Mouse (Mus musculus) lung, postnatal 0 days (tissue): ENCODE measurements around the gene Prkch. TPM values are rescaled to one million over a fixed set of nuclear protein-coding genes. Genes with fewer than 3 reads are reported as not detected.
A peak's percentile ranks its signal among the peaks of the same experiment; 100 is the strongest.

Experiments used
- ATAC-seq: fragments of 200-750 bp; cut with Nextera tagmentation; 2 replicates; pipeline ENCODE4 v1.8.0; 2017; ENCODE audit warnings: moderate library complexity
- DNase-seq: peaks from one replicate; pipeline ENCODE4 v3.0.0-alpha.2; 2016; ENCODE audit warnings: low spot score
- H3K27ac ChIP-seq: fragments of 300-500 bp; sonication (generic); 2 replicates; pipeline ENCODE4 v1.5.1; 2014; ENCODE audit warnings: antibody characterized with exemption, mild to moderate bottlenecking, low read length, mixed read lengths
- H3K27me3 ChIP-seq: fragments of 300-500 bp; sonication (generic); replicated peaks from 2 replicates; pipeline ENCODE4 v1.6.1; 2014; ENCODE audit warnings: low read length, mixed read lengths; ENCODE audit not compliant: insufficient read depth
- H3K36me3 ChIP-seq: fragments of 300-500 bp; sonication (generic); 2 replicates; pipeline ENCODE4 v1.6.1; 2014; ENCODE audit warnings: low read length, mixed read lengths; ENCODE audit not compliant: insufficient read depth
- H3K4me1 ChIP-seq: fragments of 300-500 bp; sonication (generic); 2 replicates; pipeline ENCODE4 v1.6.1; 2014; ENCODE audit warnings: antibody characterized with exemption, low read depth, low read length, mixed read lengths; ENCODE audit not compliant: insufficient read depth
- H3K4me2 ChIP-seq: fragments of 300-500 bp; sonication (generic); replicated peaks from 2 replicates; pipeline ENCODE4 v1.6.1; 2014; ENCODE audit warnings: low read depth, mild to moderate bottlenecking, low read length, moderate library complexity, mixed read lengths
- H3K4me3 ChIP-seq: fragments of 300-500 bp; sonication (generic); 2 replicates; pipeline ENCODE4 v1.5.1; 2014; ENCODE audit warnings: low read depth, low read length
- H3K9ac ChIP-seq: fragments of 300-500 bp; sonication (generic); replicated peaks from 2 replicates; pipeline ENCODE4 v1.6.1; 2014; ENCODE audit warnings: low read depth, mild to moderate bottlenecking
- H3K9me3 ChIP-seq: fragments of 300-500 bp; sonication (generic); 2 replicates; pipeline ENCODE4 v1.6.1; 2016; ENCODE audit warnings: low read length, mixed read lengths
- CTCF ChIP-seq: IDR thresholded peaks from 2 replicates; pipeline ENCODE4 v1.5.1; 2016; ENCODE audit warnings: antibody characterized with exemption, mild to moderate bottlenecking
- EP300 ChIP-seq: IDR thresholded peaks from 2 replicates; pipeline ENCODE4 v1.6.1; 2016; ENCODE audit warnings: antibody characterized with exemption, mild to moderate bottlenecking, control low read depth
- WGBS: fragments of 180-500 bp; shearing (Covaris S2); extraction: QIAGEN DNeasy Blood & Tissue Kit; methylation state at CpG from one replicate; pipeline ENCODE4 v1.1.7; 2014; 5-methylcytosine and 5-hydroxymethylcytosine counted together
- polyA plus RNA-seq: library from polyadenylated mRNA; unstranded; fragments of >200 nt; fragmentation: Nextera tagmentation; extraction: Ambion mirVana; gene quantifications from 2 replicates; pipeline ENCODE4 v1.2.1, GENCODE M21; 2015

Gene Prkch
- polyA plus RNA-seq, 1 experiment from 2014 or later, result 20.0 TPM

DNA sequence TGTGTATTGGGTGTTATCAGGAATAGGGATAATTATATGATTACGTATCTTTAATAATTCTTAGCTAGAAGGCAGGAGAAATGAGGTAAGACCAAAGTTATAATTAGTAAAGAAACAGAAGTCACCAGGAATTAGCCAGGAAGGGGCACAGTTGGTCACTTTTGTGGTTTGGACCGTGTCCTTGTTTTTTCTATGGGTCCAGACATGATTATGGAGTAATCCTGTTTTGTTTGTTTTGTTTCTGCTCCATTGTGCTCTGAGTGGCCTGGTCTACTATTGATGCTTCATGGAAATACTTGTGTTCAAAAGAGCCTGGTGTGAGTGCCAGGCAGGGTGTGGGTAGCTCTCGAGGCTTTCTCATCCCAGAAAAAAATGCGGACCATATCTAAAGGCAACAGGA lies 230.9 kb downstream of the Prkch start:
- DNase-seq (no peak), ATAC-seq (no peak)
- no peaks in the 10 kb centered on the region for H3K27me3 ChIP-seq
- H3K4me2 ChIP-seq, result no peak overlapping the region
- no peaks in the 10 kb centered on the region for H3K9me3 ChIP-seq
- no peak overlapping the region for H3K9ac ChIP-seq
- no peaks in the 10 kb centered on the region for H3K36me3 ChIP-seq
- no peak overlapping the region for H3K4me3 ChIP-seq
- peaks cover 9% of the 10 kb centered on the region for H3K4me1 ChIP-seq
- TF ChIP-seq EP300 (no peak), CTCF (no peak)
- no peak overlapping the region for H3K27ac ChIP-seq
- 65% methylated on average over 4 of the region's 4 CpGs for WGBS

DNA sequence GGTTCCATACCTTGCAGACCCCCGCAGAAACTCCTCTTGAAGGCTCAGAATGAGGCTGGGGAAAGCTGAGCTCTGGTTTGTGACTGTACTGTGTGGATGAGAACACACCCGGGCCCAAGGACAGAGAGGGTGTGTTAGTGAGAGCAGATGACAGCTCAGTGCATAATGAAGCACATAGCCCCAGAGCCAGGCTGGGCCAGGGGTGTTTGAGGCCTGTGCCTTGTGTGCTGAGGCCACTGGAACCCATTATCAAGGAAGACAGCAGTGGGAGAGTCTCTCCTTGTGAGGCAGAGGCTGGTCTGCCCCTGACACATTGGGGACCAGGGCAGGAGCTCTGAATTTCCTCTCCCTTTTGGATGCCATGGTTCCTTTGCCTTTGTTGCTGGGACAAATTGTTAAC lies 231.3 kb downstream of the Prkch start:
- no peak overlapping the region for H3K4me2 ChIP-seq
- TF ChIP-seq CTCF (no peak), EP300 (no peak)
- DNase-seq (no peak), ATAC-seq (no peak)
- no peak overlapping the region for H3K9ac ChIP-seq
- H3K27ac ChIP-seq, result no peak overlapping the region
- WGBS, result 63% methylated on average over 2 of the region's 2 CpGs
- H3K4me3 ChIP-seq, result no peak overlapping the region
- no peaks in the 10 kb centered on the region for H3K27me3 ChIP-seq
- H3K4me1 ChIP-seq, result peaks cover 9% of the 10 kb centered on the region
- no peaks in the 10 kb centered on the region for H3K36me3 ChIP-seq
- H3K9me3 ChIP-seq, result no peaks in the 10 kb centered on the region

DNA sequence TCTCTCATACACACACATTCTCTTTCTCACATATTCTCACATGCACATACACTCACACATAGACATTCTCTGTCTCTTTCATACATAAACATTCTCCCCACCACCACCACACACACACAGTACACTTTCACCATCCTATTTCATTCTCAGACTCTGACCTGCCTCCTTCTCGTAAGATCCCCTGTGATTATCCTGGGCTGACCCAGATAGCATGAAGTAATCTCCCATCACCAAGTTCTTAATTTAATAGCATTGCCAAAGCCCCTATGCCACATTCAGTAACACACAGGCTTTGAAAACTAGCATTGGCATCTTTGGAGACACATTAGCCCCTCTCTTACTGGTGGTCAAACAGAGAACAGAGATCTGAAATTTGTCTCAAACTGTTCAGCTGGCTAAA lies 232.3 kb downstream of the Prkch start:
- ATAC-seq, result no peak
- DNase-seq, result no peak
- H3K36me3 ChIP-seq, result no peaks in the 10 kb centered on the region
- no peak overlapping the region for H3K27ac ChIP-seq
- H3K9me3 ChIP-seq, result no peaks in the 10 kb centered on the region
- 83% methylated on average over 1 of the region's 1 CpGs for WGBS
- peaks cover 5% of the 10 kb centered on the region for H3K4me1 ChIP-seq
- no peak overlapping the region for H3K4me3 ChIP-seq
- H3K4me2 ChIP-seq, result no peak overlapping the region
- no peak overlapping the region for H3K9ac ChIP-seq
- TF ChIP-seq EP300 (no peak), CTCF (no peak)
- H3K27me3 ChIP-seq, result no peaks in the 10 kb centered on the region

DNA sequence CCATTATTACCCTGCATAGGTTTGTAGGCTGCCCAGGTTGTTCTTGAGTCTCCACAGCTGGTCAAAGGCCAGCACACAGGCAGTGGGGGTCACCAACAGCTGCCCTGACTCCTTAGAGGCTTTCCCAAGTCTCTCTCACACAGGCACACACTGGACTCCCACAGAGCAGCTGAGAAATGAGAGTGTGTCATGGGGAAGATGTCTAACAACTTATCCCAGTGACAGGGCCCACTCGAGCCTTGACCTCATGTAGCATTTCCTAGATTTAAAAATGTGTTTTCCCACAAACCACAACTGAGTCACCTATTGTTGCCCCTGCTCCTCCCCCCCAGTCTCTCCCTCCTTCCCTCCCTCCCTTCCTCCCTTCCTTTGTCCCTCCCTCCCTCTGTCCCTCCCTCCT lies 234.2 kb downstream of the Prkch start:
- DNase-seq (no peak), ATAC-seq (no peak)
- Histone ChIP-seq H3K4me1 (no peaks in the 10 kb centered on the region), H3K36me3 (no peaks in the 10 kb centered on the region), H3K9me3 (no peaks in the 10 kb centered on the region), H3K4me2 (no peak overlapping the region), H3K4me3 (no peak overlapping the region), H3K9ac (no peak overlapping the region), H3K27ac (no peak overlapping the region), H3K27me3 (no peaks in the 10 kb centered on the region)
- WGBS, result 39% methylated on average over 1 of the region's 1 CpGs
- TF ChIP-seq CTCF, result no peak
- no peak for TF ChIP-seq EP300

- Histone ChIP-seq H3K9ac (no peak overlapping the region), H3K4me2 (no peak overlapping the region), H3K27ac (no peak overlapping the region), H3K4me3 (no peak overlapping the region), H3K9me3 (no peaks in the 10 kb centered on the region), H3K4me1 (no peaks in the 10 kb centered on the region), H3K36me3 (no peaks in the 10 kb centered on the region), H3K27me3 (no peaks in the 10 kb centered on the region)
- no peak for DNase-seq
- no peak for TF ChIP-seq EP300
- TF ChIP-seq CTCF, result no peak
- WGBS, result 72% methylated on average over 4 of the region's 4 CpGs
- no peak for ATAC-seq
These were observed 236.6 kb downstream of the Prkch start for GRCm38 (mm10) chr12:73821176-73821575.

GRCm38 (mm10) chr12:73822331-73822730 lies 237.7 kb downstream of the Prkch start:
- no peak overlapping the region for H3K9ac ChIP-seq
- no peak overlapping the region for H3K4me3 ChIP-seq
- no peak for TF ChIP-seq EP300
- no peak for TF ChIP-seq CTCF
- H3K4me2 ChIP-seq, result no peak overlapping the region
- no peaks in the 10 kb centered on the region for H3K9me3 ChIP-seq
- DNase-seq, result no peak
- no peak overlapping the region for H3K27ac ChIP-seq
- H3K36me3 ChIP-seq, result no peaks in the 10 kb centered on the region
- H3K27me3 ChIP-seq, result no peaks in the 10 kb centered on the region
- ATAC-seq, result no peak
- no peaks in the 10 kb centered on the region for H3K4me1 ChIP-seq
- 78% methylated on average over 12 of the region's 12 CpGs for WGBS

DNA sequence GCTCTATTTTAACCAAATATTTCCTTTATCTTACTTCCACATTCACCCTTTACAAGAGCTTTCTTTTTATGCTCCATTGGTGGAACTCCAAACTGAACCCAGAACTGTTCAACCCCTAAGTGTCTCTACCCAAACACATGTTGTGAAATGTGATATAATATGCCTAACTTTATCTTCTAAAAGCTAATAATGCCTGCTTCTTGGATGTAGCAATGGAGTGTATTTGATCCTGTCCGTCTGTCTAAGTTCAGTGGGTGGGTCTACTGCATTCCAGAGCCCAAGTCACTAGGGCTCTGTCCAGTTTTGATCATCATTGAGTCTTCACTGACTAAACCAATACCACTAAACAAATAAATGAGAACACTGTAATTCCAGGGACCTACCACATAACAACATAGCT lies 240.2 kb downstream of the Prkch start:
- Histone ChIP-seq H3K4me2 (no peak overlapping the region), H3K9ac (no peak overlapping the region), H3K27ac (no peak overlapping the region), H3K36me3 (no peaks in the 10 kb centered on the region), H3K4me3 (no peak overlapping the region), H3K9me3 (no peaks in the 10 kb centered on the region), H3K27me3 (no peaks in the 10 kb centered on the region), H3K4me1 (no peaks in the 10 kb centered on the region)
- no peak for TF ChIP-seq CTCF
- 0 out of 2 replicates have a peak, but pooled peaks have one; percentile 15 for TF ChIP-seq EP300
- ATAC-seq (peak; percentile 62), DNase-seq (peak; percentile 46)
- WGBS, result 54% methylated on average over 1 of the region's 1 CpGs

Other genes with a start within 250 kb of the Prkch start
- 19.3 and 19.4 TPM in 2 replicates for gene Tmem30b, start 38.4 kb upstream of the Prkch start, polyA plus RNA-seq